Mouse (Mus musculus) spleen, adult 2 months (tissue): ENCODE results near the gene Crybb3. TPM values are rescaled to one million over a fixed set of nuclear protein-coding genes. Genes with fewer than 3 reads are reported as not detected.

ENCODE experiments used
- DNase-seq, 2 experiments: peaks; one replicate each; pipeline versions ENCODE4 v3.0.0 to v3.0.0-alpha.2; 2012 to 2021; ENCODE audit warnings: low spot score in 2 of 2, low read depth in 1 of 2
- H3K27ac ChIP-seq: fragments of 200-500 bp; 2 replicates; pipeline ENCODE4 v1.5.1; 2012; ENCODE audit warnings: low read length, inconsistent platforms; ENCODE audit not compliant: insufficient read depth
- H3K27me3 ChIP-seq: fragments of 200-500 bp; 2 replicates; pipeline ENCODE4 v1.6.1; 2012; ENCODE audit warnings: mild to moderate bottlenecking, moderate library complexity, low read length, inconsistent platforms; ENCODE audit not compliant: control insufficient read depth, insufficient read depth
- H3K36me3 ChIP-seq: fragments of 200-500 bp; 2 replicates; pipeline ENCODE4 v1.6.1; 2012; ENCODE audit warnings: mild to moderate bottlenecking, low read length, inconsistent platforms; ENCODE audit not compliant: control insufficient read depth, insufficient read depth
- H3K4me1 ChIP-seq: fragments of 200-500 bp; 2 replicates; pipeline ENCODE4 v1.6.1; 2011; ENCODE audit warnings: inconsistent platforms; ENCODE audit not compliant: control insufficient read depth, insufficient read depth, insufficient read length
- H3K4me3 ChIP-seq: fragments of 200-500 bp; 2 replicates; pipeline ENCODE4 v1.5.1; 2011; ENCODE audit warnings: mild to moderate bottlenecking, inconsistent platforms; ENCODE audit not compliant: insufficient read depth, insufficient read length; ENCODE audit errors: extremely low read depth
- CTCF ChIP-seq: fragments of 200-500 bp; IDR thresholded peaks from 2 replicates; pipeline ENCODE4 v1.5.1; 2011; ENCODE audit warnings: mild to moderate bottlenecking, inconsistent platforms; ENCODE audit not compliant: insufficient read depth, insufficient read length, insufficient replicate concordance; ENCODE audit errors: extremely low read depth
- POLR2A ChIP-seq: fragments of 200-500 bp; IDR thresholded peaks from 2 replicates; pipeline ENCODE4 v1.6.1; 2011; ENCODE audit warnings: low read depth, low read length, inconsistent platforms
- WGBS: fragments of 180-500 bp; shearing (Covaris S2); methylation state at CpG from one replicate; pipeline ENCODE4 v1.1.7; 2018; 5-methylcytosine and 5-hydroxymethylcytosine counted together
- polyA plus RNA-seq: library from polyadenylated mRNA; depleted of rRNA; stranded (reverse); fragments of >200 nt; gene quantifications from 2 replicates; pipeline ENCODE4 v1.2.3, GENCODE M21; 2012; rRNA removed

The Crybb3 gene
- polyA plus RNA-seq: 1.7 and 2.7 TPM in 2 replicates

DNA sequence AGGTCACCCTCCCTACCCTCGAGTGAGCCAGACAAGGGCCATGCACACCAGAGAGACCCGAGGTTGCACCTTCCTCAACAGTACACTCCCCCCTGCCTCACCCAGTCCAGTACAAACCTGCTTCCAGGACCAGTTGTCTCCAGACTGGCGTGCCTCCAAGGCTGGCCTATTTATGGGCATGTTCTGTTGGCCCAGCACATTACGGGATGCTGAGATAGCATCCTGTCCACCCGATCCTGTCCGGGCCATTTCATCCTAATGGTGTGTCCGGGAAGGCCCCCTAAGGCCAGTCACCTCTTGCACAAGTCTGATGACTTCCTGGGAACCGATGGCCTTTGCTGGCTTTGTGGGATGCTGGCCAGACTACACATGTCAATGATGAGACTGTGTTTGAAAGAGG, at the start of gene Crybb3:
Gene Crybb3, minus strand, starts transcription at position 146 of the 400 bp plus-strand sequence.
- no peaks in the 10 kb centered on the region for H3K27me3 ChIP-seq
- no peak for DNase-seq
- TF ChIP-seq POLR2A: no peak
- TF ChIP-seq CTCF: no peak
- no peak within 1 kb of the TSS for H3K4me3 ChIP-seq
- no peak within 1 kb of the TSS for H3K27ac ChIP-seq
- no peaks in the 10 kb centered on the region for H3K36me3 ChIP-seq
- no peaks in the 10 kb centered on the region for H3K4me1 ChIP-seq
- 74% methylated on average over 8 of the region's 8 CpGs for WGBS

- TF ChIP-seq POLR2A (no peak), CTCF (no peak)
- Histone ChIP-seq H3K4me3 (no peak overlapping the region), H3K27ac (no peak overlapping the region), H3K4me1 (no peaks in the 10 kb centered on the region), H3K36me3 (no peaks in the 10 kb centered on the region), H3K27me3 (no peaks in the 10 kb centered on the region)
- WGBS: 83% methylated on average over 4 of the region's 4 CpGs
- DNase-seq: no peak
Observed at GRCm38 (mm10) chr5:113128426-113128825, 47.0 kb upstream of the Crybb3 start.

GRCm38 (mm10) chr5:113126476-113126875, 45.1 kb upstream of the Crybb3 start:
- no peaks in the 10 kb centered on the region; the same call in 1 of the 2 replicates for H3K4me1 ChIP-seq
- H3K4me3 ChIP-seq: no peak overlapping the region
- TF ChIP-seq POLR2A (no peak), CTCF (no peak)
- H3K27ac ChIP-seq: no peak overlapping the region
- 95% methylated on average over 12 of the region's 12 CpGs for WGBS
- DNase-seq: no peak
- H3K27me3 ChIP-seq: no peaks in the 10 kb centered on the region
- H3K36me3 ChIP-seq: no peaks in the 10 kb centered on the region

- WGBS: 87% methylated on average over 10 of the region's 10 CpGs
Observed at GRCm38 (mm10) chr5:113123693-113124092, 42.3 kb upstream of the Crybb3 start.

GRCm38 (mm10) chr5:113122326-113123054, 41.1 kb upstream of the Crybb3 start:
- WGBS: 59% methylated on average over 12 of the region's 12 CpGs
- Histone ChIP-seq H3K27ac (no peak overlapping the region), H3K36me3 (no peaks in the 10 kb centered on the region), H3K4me3 (no peak overlapping the region), H3K27me3 (no peaks in the 10 kb centered on the region), H3K4me1 (peaks cover 6% of the 10 kb centered on the region; the same call in 1 of the 2 replicates)
- DNase-seq: no peak
- no peak for TF ChIP-seq CTCF
- TF ChIP-seq POLR2A: no peak

More at GRCm38 (mm10) chr5:113123693-113124092, 42.3 kb upstream of the Crybb3 start:
- H3K4me3 ChIP-seq: no peak overlapping the region
- H3K36me3 ChIP-seq: no peaks in the 10 kb centered on the region
- no peak overlapping the region for H3K27ac ChIP-seq
- no peak for DNase-seq
- no peak for TF ChIP-seq CTCF
- no peak for TF ChIP-seq POLR2A
- no peaks in the 10 kb centered on the region for H3K27me3 ChIP-seq
- H3K4me1 ChIP-seq: peaks cover 6% of the 10 kb centered on the region; the same call in 1 of the 2 replicates

GRCm38 (mm10) chr5:113121591-113121875, 40.1 kb upstream of the Crybb3 start:
- WGBS: 93% methylated on average over 6 of the region's 6 CpGs
- no peak overlapping the region for H3K27ac ChIP-seq

DNA sequence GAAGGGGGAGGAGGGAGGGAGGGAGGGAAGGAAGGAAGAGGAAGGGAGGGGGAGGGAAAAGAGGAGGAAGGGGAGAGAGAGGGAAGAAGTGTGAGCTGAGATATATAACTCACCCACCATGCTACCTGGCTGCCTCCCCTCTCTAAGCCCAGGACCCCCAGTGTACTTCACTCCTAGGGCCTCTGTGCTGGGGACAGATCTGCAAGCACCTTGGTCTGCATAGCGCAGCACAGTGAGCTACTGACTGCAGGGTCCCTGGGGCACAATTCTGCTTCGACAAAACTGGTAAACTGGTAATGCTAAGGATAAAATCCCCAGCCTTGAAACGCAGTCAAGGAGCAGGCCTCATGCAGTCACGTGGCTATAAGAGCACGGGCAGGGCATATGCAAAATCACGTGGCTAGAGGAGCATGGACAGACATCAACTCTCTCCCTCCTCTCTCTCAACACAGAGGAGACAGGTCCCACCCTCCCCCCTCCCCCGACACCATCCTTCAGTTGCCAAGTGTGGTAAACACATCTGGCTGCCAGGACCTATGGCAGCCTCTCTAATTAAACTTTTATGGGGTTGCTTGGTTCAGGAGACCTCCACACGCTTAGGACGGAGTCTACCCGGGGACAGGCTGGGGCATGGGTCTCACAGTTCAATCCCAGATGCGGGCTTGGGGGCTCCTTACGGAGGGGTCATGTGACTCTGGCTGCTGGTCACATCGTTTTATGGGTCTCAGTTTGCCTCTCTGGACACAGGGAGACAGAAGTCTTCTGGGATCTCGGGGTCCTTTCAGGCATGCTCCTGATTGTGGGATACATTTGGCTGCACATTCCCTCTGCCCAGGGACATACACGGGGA, 39.6 kb upstream of the Crybb3 start:
- peaks cover 6% of the 10 kb centered on the region; the same call in 1 of the 2 replicates for H3K4me1 ChIP-seq
- 65% methylated on average over 15 of the region's 15 CpGs for WGBS
- no peak for DNase-seq
- H3K4me3 ChIP-seq: no peak overlapping the region
- no peak overlapping the region for H3K27ac ChIP-seq
- no peak for TF ChIP-seq CTCF
- no peak for TF ChIP-seq POLR2A
- H3K36me3 ChIP-seq: no peaks in the 10 kb centered on the region
- no peaks in the 10 kb centered on the region for H3K27me3 ChIP-seq

More at GRCm38 (mm10) chr5:113121591-113121875, 40.1 kb upstream of the Crybb3 start:
- Histone ChIP-seq H3K36me3 (no peaks in the 10 kb centered on the region), H3K4me1 (peaks cover 6% of the 10 kb centered on the region; the same call in 1 of the 2 replicates), H3K27me3 (no peaks in the 10 kb centered on the region), H3K4me3 (no peak overlapping the region)
- no peak for DNase-seq
- TF ChIP-seq POLR2A (no peak), CTCF (no peak)
